Mouse (Mus musculus): Measurements from ENCODE around the gene Tex48. TPM values are rescaled to one million over a fixed set of nuclear protein-coding genes. Genes with fewer than 3 reads are reported as not detected.

The Tex48 gene
- polyA plus RNA-seq, 1 experiment from 2014 or later: not detected

- Histone ChIP-seq H3K27me3 (ENCODE audit: control insufficient read depth, insufficient read depth, low read length) (no peaks in the 10 kb centered on the region), H3K4me2 (no peak overlapping the region), H3K9me3 (ENCODE audit: control insufficient read depth, low read length) (no peaks in the 10 kb centered on the region), H3K36me3 (ENCODE audit: control insufficient read depth, insufficient read depth, low read length) (no peaks in the 10 kb centered on the region), H3K9ac (ENCODE audit: low read length) (no peak overlapping the region), H3K4me3 (ENCODE audit: low read depth, low read length) (no peak overlapping the region), H3K27ac (ENCODE audit: low read depth, low read length) (no peak overlapping the region), H3K4me1 (ENCODE audit: control insufficient read depth, insufficient read depth, low read length) (no peaks in the 10 kb centered on the region)
- no peak for ATAC-seq (ENCODE audit: low FRiP score)
- 75% methylated on average over 2 of the region's 2 CpGs for WGBS
- DNase-seq (ENCODE audit: low spot score, missing footprints): no peak
Measured at GRCm38 (mm10) chr4:63586240-63586639, 36.0 kb downstream of the Tex48 start.

- ATAC-seq (ENCODE audit: low FRiP score) (no peak), DNase-seq (ENCODE audit: low spot score, missing footprints) (no peak)
- Histone ChIP-seq H3K9ac (ENCODE audit: low read length) (no peak overlapping the region), H3K9me3 (ENCODE audit: control insufficient read depth, low read length) (no peaks in the 10 kb centered on the region), H3K27ac (ENCODE audit: low read depth, low read length) (no peak overlapping the region), H3K4me2 (no peak overlapping the region), H3K4me3 (ENCODE audit: low read depth, low read length) (no peak overlapping the region), H3K27me3 (ENCODE audit: control insufficient read depth, insufficient read depth, low read length) (no peaks in the 10 kb centered on the region), H3K36me3 (ENCODE audit: control insufficient read depth, insufficient read depth, low read length) (no peaks in the 10 kb centered on the region), H3K4me1 (ENCODE audit: control insufficient read depth, insufficient read depth, low read length) (peaks cover 3% of the 10 kb centered on the region)
- WGBS: 80% methylated on average over 10 of the region's 10 CpGs
Measured at GRCm38 (mm10) chr4:63585216-63585615, 37.0 kb downstream of the Tex48 start.

DNA sequence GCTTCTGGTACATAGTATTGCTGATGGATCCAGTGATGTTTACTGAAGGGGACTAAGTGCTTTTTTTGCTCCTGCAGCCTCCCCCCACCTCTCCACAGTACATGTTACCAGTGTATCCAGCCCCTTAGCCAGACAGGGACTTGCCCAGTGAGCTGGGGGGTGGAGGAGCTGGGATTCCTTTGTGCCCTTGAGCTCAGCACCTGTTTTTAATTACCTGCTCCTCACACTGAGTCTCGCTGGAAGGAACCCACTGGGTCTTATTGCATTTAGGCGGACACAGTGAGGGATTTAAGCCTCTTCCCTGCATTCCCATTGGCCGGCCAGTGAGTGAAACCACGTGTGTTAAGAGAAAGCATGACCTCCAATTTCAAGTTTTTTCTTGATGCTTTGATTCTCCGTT lies 39.6 kb downstream of the Tex48 start:
- no peak overlapping the region for H3K4me3 ChIP-seq (ENCODE audit: low read depth, low read length)
- H3K9ac ChIP-seq (ENCODE audit: low read length): no peak overlapping the region
- no peak overlapping the region for H3K4me2 ChIP-seq
- H3K9me3 ChIP-seq (ENCODE audit: control insufficient read depth, low read length): no peaks in the 10 kb centered on the region; the same call in 1 of the 2 replicates
- no peak for DNase-seq (ENCODE audit: low spot score, missing footprints)
- ATAC-seq (ENCODE audit: low FRiP score): no peak
- no peaks in the 10 kb centered on the region for H3K27me3 ChIP-seq (ENCODE audit: control insufficient read depth, insufficient read depth, low read length)
- H3K36me3 ChIP-seq (ENCODE audit: control insufficient read depth, insufficient read depth, low read length): no peaks in the 10 kb centered on the region
- WGBS: 65% methylated on average over 5 of the region's 5 CpGs
- peaks cover 10% of the 10 kb centered on the region for H3K4me1 ChIP-seq (ENCODE audit: control insufficient read depth, insufficient read depth, low read length)
- H3K27ac ChIP-seq (ENCODE audit: low read depth, low read length): no peak overlapping the region

DNA sequence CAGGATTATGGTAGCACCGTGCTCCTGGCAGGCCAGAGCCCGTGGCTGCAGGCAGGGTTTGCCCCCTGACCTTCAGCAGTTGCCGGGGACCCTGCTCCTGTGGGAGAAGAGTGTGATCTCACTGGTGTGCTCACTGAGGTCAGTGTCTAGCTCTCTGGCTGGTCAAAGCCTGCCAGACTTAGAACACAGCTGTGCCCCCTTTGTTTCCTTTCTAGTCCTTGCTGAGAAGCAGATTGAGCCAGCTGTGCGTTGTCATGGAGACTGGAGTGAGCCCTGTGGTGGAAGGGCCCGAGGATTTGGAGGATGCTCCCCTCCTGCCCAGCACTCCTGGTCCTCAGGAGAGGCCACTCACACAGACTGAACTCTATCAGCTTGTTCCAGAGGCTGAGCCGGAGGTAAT lies 42.1 kb downstream of the Tex48 start:
- ATAC-seq (ENCODE audit: low FRiP score) (peak; percentile 93), DNase-seq (ENCODE audit: low spot score, missing footprints) (peak; percentile 94)
- Histone ChIP-seq H3K9me3 (ENCODE audit: control insufficient read depth, low read length) (no peaks in the 10 kb centered on the region; the same call in 1 of the 2 replicates), H3K27me3 (ENCODE audit: control insufficient read depth, insufficient read depth, low read length) (no peaks in the 10 kb centered on the region), H3K4me2 (no peak overlapping the region), H3K4me1 (ENCODE audit: control insufficient read depth, insufficient read depth, low read length) (peaks cover 10% of the 10 kb centered on the region), H3K27ac (ENCODE audit: low read depth, low read length) (peak overlapping the region; percentile 63), H3K4me3 (ENCODE audit: low read depth, low read length) (no peak overlapping the region), H3K9ac (ENCODE audit: low read length) (peak overlapping the region; percentile 42; the same call in 1 of the 2 replicates), H3K36me3 (ENCODE audit: control insufficient read depth, insufficient read depth, low read length) (no peaks in the 10 kb centered on the region)
- WGBS: 15% methylated on average over 6 of the region's 6 CpGs

DNA sequence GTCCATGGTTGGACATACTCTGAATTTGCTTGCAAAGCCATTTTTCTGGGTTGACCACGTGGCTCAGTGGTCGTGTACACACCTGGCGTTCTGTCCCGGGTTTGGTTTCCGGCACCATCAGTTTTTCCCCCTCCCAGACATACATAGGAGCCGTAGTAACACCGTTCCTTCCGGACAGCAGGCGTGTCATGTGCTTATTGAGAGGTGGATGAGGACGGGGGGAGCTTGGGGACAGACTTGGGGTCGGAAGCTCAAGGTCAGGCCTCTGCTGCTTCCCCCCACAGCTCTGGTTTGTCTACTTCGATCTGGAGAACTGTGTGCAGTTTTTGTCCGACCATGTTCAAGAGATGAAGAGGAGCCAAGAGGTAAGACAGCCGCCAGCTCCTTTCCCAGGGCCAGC lies 42.6 kb downstream of the Tex48 start:
- DNase-seq (ENCODE audit: low spot score, missing footprints) (no peak), ATAC-seq (ENCODE audit: low FRiP score) (peak; percentile 53)
- Histone ChIP-seq H3K36me3 (ENCODE audit: control insufficient read depth, insufficient read depth, low read length) (no peaks in the 10 kb centered on the region), H3K9ac (ENCODE audit: low read length) (peak overlapping the region; percentile 42; the same call in 1 of the 2 replicates), H3K27ac (ENCODE audit: low read depth, low read length) (peak overlapping the region; percentile 63), H3K4me2 (no peak overlapping the region), H3K4me3 (ENCODE audit: low read depth, low read length) (no peak overlapping the region), H3K9me3 (ENCODE audit: control insufficient read depth, low read length) (no peaks in the 10 kb centered on the region; the same call in 1 of the 2 replicates), H3K4me1 (ENCODE audit: control insufficient read depth, insufficient read depth, low read length) (peaks cover 10% of the 10 kb centered on the region), H3K27me3 (ENCODE audit: control insufficient read depth, insufficient read depth, low read length) (no peaks in the 10 kb centered on the region)
- WGBS: 74% methylated on average over 14 of the region's 14 CpGs

DNA sequence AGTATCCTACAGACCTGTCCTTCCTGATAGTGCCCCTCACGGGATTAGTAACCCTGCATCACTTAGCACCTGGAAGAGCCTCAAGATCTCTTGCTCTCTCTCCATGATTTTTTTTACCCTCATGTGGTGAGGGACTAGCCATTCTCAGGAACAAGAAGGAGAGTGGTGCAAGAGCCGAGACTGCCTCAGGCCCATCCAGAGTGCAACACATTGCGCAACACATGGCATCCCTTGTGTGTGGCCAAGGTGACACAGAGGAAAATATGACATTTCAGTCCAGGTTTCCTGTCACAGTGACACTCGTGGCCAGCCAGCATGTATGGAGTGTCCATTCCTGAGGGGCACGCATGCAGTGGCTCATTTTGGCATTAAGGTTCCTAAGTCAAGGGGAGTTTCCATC lies 49.6 kb downstream of the Tex48 start:
- no peak overlapping the region for H3K9ac ChIP-seq (ENCODE audit: low read length)
- no peaks in the 10 kb centered on the region; the same call in 1 of the 2 replicates for H3K9me3 ChIP-seq (ENCODE audit: control insufficient read depth, low read length)
- no peak overlapping the region for H3K4me3 ChIP-seq (ENCODE audit: low read depth, low read length)
- H3K27ac ChIP-seq (ENCODE audit: low read depth, low read length): no peak overlapping the region
- 90% methylated on average over 5 of the region's 5 CpGs for WGBS
- H3K4me1 ChIP-seq (ENCODE audit: control insufficient read depth, insufficient read depth, low read length): peaks cover 12% of the 10 kb centered on the region
- H3K27me3 ChIP-seq (ENCODE audit: control insufficient read depth, insufficient read depth, low read length): no peaks in the 10 kb centered on the region
- no peaks in the 10 kb centered on the region for H3K36me3 ChIP-seq (ENCODE audit: control insufficient read depth, insufficient read depth, low read length)
- ATAC-seq (ENCODE audit: low FRiP score) (no peak), DNase-seq (ENCODE audit: low spot score, missing footprints) (no peak)
- no peak overlapping the region for H3K4me2 ChIP-seq

DNA sequence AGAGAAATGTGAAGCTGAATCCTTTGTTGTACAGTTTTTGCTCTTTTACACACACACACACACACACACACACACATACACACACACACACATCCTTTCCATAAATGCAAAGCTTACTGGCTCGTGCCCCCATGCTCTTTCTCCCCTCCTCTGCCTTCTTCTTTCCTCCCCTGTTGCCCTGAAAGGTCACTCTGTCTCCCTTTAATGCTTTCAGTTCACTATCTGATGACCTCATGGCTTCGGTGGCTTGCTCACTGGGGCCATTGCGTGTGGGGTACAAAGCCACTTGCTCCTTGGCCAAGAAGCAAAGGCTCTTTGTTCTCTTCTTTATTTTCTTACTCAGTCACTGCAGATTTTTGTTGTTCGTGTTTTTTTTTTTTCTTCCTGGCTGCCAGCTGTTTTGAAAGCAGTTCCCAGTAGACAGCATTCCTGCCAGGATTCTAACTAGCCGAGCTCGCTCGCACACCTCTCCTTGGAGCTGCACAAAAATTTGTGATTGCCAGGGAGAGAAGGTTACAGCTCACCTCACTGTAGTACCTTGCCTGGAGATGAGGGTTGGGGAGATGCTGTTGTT lies 51.9 kb downstream of the Tex48 start:
- Histone ChIP-seq H3K9ac (ENCODE audit: low read length) (no peak overlapping the region), H3K4me2 (no peak overlapping the region), H3K27me3 (ENCODE audit: control insufficient read depth, insufficient read depth, low read length) (no peaks in the 10 kb centered on the region), H3K4me1 (ENCODE audit: control insufficient read depth, insufficient read depth, low read length) (peaks cover 12% of the 10 kb centered on the region), H3K27ac (ENCODE audit: low read depth, low read length) (no peak overlapping the region), H3K4me3 (ENCODE audit: low read depth, low read length) (no peak overlapping the region), H3K9me3 (ENCODE audit: control insufficient read depth, low read length) (no peaks in the 10 kb centered on the region), H3K36me3 (ENCODE audit: control insufficient read depth, insufficient read depth, low read length) (no peaks in the 10 kb centered on the region)
- peak; percentile 17; the same call in 1 of the 2 replicates for ATAC-seq (ENCODE audit: low FRiP score)
- 26% methylated on average over 7 of the region's 7 CpGs for WGBS
- DNase-seq (ENCODE audit: low spot score, missing footprints): peak; percentile 86

DNA sequence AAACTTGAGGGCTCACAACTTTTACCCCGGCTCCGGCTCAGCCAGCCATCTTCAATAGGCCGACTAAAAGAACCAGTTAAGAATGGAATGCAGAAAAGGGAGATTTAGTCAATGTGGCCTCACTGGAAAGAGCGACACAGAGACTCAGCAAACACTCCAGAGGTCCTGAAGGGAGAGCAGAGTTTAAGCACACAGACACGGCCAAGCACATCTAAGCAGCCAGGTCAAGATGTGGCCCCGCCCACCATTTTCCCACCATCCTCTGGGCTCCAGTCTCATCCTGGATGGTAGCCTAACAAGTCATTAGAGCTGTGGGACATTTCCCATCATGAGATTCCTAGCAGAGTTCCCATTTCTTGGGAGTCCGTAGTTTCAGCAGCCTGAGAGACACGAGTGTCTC lies 52.9 kb downstream of the Tex48 start:
- no peak overlapping the region for H3K27ac ChIP-seq (ENCODE audit: low read depth, low read length)
- no peaks in the 10 kb centered on the region for H3K36me3 ChIP-seq (ENCODE audit: control insufficient read depth, insufficient read depth, low read length)
- 79% methylated on average over 8 of the region's 8 CpGs for WGBS
- no peaks in the 10 kb centered on the region for H3K27me3 ChIP-seq (ENCODE audit: control insufficient read depth, insufficient read depth, low read length)
- DNase-seq (ENCODE audit: low spot score, missing footprints): peak; percentile 82
- ATAC-seq (ENCODE audit: low FRiP score): no peak
- H3K4me2 ChIP-seq: no peak overlapping the region
- no peaks in the 10 kb centered on the region for H3K9me3 ChIP-seq (ENCODE audit: control insufficient read depth, low read length)
- no peak overlapping the region for H3K4me3 ChIP-seq (ENCODE audit: low read depth, low read length)
- no peak overlapping the region for H3K9ac ChIP-seq (ENCODE audit: low read length)
- peaks cover 12% of the 10 kb centered on the region for H3K4me1 ChIP-seq (ENCODE audit: control insufficient read depth, insufficient read depth, low read length)

GRCm38 (mm10) chr4:63567712-63568390 lies 54.4 kb downstream of the Tex48 start:
- Histone ChIP-seq H3K27ac (ENCODE audit: low read depth, low read length) (no peak overlapping the region), H3K27me3 (ENCODE audit: control insufficient read depth, insufficient read depth, low read length) (no peaks in the 10 kb centered on the region), H3K36me3 (ENCODE audit: control insufficient read depth, insufficient read depth, low read length) (no peaks in the 10 kb centered on the region), H3K9ac (ENCODE audit: low read length) (no peak overlapping the region), H3K9me3 (ENCODE audit: control insufficient read depth, low read length) (no peaks in the 10 kb centered on the region), H3K4me2 (no peak overlapping the region), H3K4me1 (ENCODE audit: control insufficient read depth, insufficient read depth, low read length) (peaks cover 12% of the 10 kb centered on the region), H3K4me3 (ENCODE audit: low read depth, low read length) (no peak overlapping the region)
- ATAC-seq (ENCODE audit: low FRiP score): no peak
- 87% methylated on average over 10 of the region's 10 CpGs for WGBS
- DNase-seq (ENCODE audit: low spot score, missing footprints): no peak

Measured in midbrain, embryonic 11.5 days (tissue).